Mouse (Mus musculus): ENCODE measurements around the gene Gjc2.
"Not testable (repeated sequence)": the region's sequence is repeated elsewhere in the genome, so short reads cannot be mapped to it uniquely, and the experiment has no call there.

Gjc2 gene

GRCm38 (mm10) chr11:59182864-59183331 lies at the start of gene Gjc2:
Gene Gjc2 (minus strand): TSS chr11:59183213.
- DNase-seq: peak; percentile 33

- DNase-seq: no peak
Measured at GRCm38 (mm10) chr11:59232797-59233196, 49.8 kb upstream of the Gjc2 start.

- peak; percentile 54 for DNase-seq
Measured at GRCm38 (mm10) chr11:59230144-59230760, 47.2 kb upstream of the Gjc2 start.

GRCm38 (mm10) chr11:59228122-59228953 lies 45.3 kb upstream of the Gjc2 start, which contains the start of gene Arf1:
Gene Arf1 (minus strand): TSS chr11:59228270.
- DNase-seq: peak; percentile 96

GRCm38 (mm10) chr11:59227604-59228121 lies 44.6 kb upstream of the Gjc2 start:
- no peak for DNase-seq

- no peak for DNase-seq
Measured at GRCm38 (mm10) chr11:59226787-59227603, 44.0 kb upstream of the Gjc2 start.

GRCm38 (mm10) chr11:59226251-59226650 lies 43.2 kb upstream of the Gjc2 start:
- DNase-seq: no peak

GRCm38 (mm10) chr11:59225167-59225566 lies 42.2 kb upstream of the Gjc2 start:
- no peak for DNase-seq

- no peak for DNase-seq
Measured at GRCm38 (mm10) chr11:59224470-59224869, 41.5 kb upstream of the Gjc2 start.

- DNase-seq: no peak
Measured at GRCm38 (mm10) chr11:59224025-59224424, 41.0 kb upstream of the Gjc2 start.

GRCm38 (mm10) chr11:59222306-59222705 lies 39.3 kb upstream of the Gjc2 start:
- DNase-seq: no peak

GRCm38 (mm10) chr11:59221604-59222003 lies 38.6 kb upstream of the Gjc2 start:
- DNase-seq: no peak

- no peak for DNase-seq
Measured at GRCm38 (mm10) chr11:59219064-59219463, 36.1 kb upstream of the Gjc2 start.

- DNase-seq: no peak
Measured at GRCm38 (mm10) chr11:59218389-59218998, 35.5 kb upstream of the Gjc2 start.

GRCm38 (mm10) chr11:59216955-59217354 lies 33.9 kb upstream of the Gjc2 start:
- no peak for DNase-seq

- DNase-seq: no peak
Measured at GRCm38 (mm10) chr11:59212892-59213494, 30.0 kb upstream of the Gjc2 start.

- not testable (repeated sequence) for DNase-seq
Measured at GRCm38 (mm10) chr11:59212320-59212719, 29.3 kb upstream of the Gjc2 start.

GRCm38 (mm10) chr11:59211561-59211960 lies 28.5 kb upstream of the Gjc2 start:
- DNase-seq: not testable (repeated sequence)

GRCm38 (mm10) chr11:59210020-59210419 lies 27.0 kb upstream of the Gjc2 start:
- DNase-seq: no peak

- DNase-seq: no peak
Measured at GRCm38 (mm10) chr11:59209580-59209979, 26.6 kb upstream of the Gjc2 start.

- DNase-seq: peak; percentile 57
Measured at GRCm38 (mm10) chr11:59209003-59209441, 26.0 kb upstream of the Gjc2 start.

Measured in cerebellum, adult 11 months (tissue).